Mouse (Mus musculus) spleen, adult 2 months (tissue): ENCODE measurements around the gene Arid3b. TPM values are rescaled to one million over a fixed set of nuclear protein-coding genes. Genes with fewer than 3 reads are reported as not detected.

ENCODE experiments used
- DNase-seq, 2 experiments: peaks; one replicate each; pipeline versions ENCODE4 v3.0.0 to v3.0.0-alpha.2; 2012 to 2021; ENCODE audit warnings: low spot score in 2 of 2, low read depth in 1 of 2
- H3K27ac ChIP-seq: fragments of 200-500 bp; 2 replicates; pipeline ENCODE4 v1.5.1; 2012; ENCODE audit warnings: low read length, inconsistent platforms; ENCODE audit not compliant: insufficient read depth
- H3K27me3 ChIP-seq: fragments of 200-500 bp; 2 replicates; pipeline ENCODE4 v1.6.1; 2012; ENCODE audit warnings: mild to moderate bottlenecking, moderate library complexity, low read length, inconsistent platforms; ENCODE audit not compliant: control insufficient read depth, insufficient read depth
- H3K36me3 ChIP-seq: fragments of 200-500 bp; 2 replicates; pipeline ENCODE4 v1.6.1; 2012; ENCODE audit warnings: mild to moderate bottlenecking, low read length, inconsistent platforms; ENCODE audit not compliant: control insufficient read depth, insufficient read depth
- H3K4me1 ChIP-seq: fragments of 200-500 bp; 2 replicates; pipeline ENCODE4 v1.6.1; 2011; ENCODE audit warnings: inconsistent platforms; ENCODE audit not compliant: control insufficient read depth, insufficient read depth, insufficient read length
- H3K4me3 ChIP-seq: fragments of 200-500 bp; 2 replicates; pipeline ENCODE4 v1.5.1; 2011; ENCODE audit warnings: mild to moderate bottlenecking, inconsistent platforms; ENCODE audit not compliant: insufficient read depth, insufficient read length; ENCODE audit errors: extremely low read depth
- CTCF ChIP-seq: fragments of 200-500 bp; IDR thresholded peaks from 2 replicates; pipeline ENCODE4 v1.5.1; 2011; ENCODE audit warnings: mild to moderate bottlenecking, inconsistent platforms; ENCODE audit not compliant: insufficient read depth, insufficient read length, insufficient replicate concordance; ENCODE audit errors: extremely low read depth
- POLR2A ChIP-seq: fragments of 200-500 bp; IDR thresholded peaks from 2 replicates; pipeline ENCODE4 v1.6.1; 2011; ENCODE audit warnings: low read depth, low read length, inconsistent platforms
- WGBS: fragments of 180-500 bp; shearing (Covaris S2); methylation state at CpG from one replicate; pipeline ENCODE4 v1.1.7; 2018; 5-methylcytosine and 5-hydroxymethylcytosine counted together
- polyA plus RNA-seq: library from polyadenylated mRNA; depleted of rRNA; stranded (reverse); fragments of >200 nt; gene quantifications from 2 replicates; pipeline ENCODE4 v1.2.3, GENCODE M21; 2012

Arid3b gene
- polyA plus RNA-seq, 1 experiment = 35.2 TPM

- no peak overlapping the region for H3K4me3 ChIP-seq
- WGBS = 38% methylated on average over 2 of the region's 2 CpGs
- no peak for DNase-seq
- H3K4me1 ChIP-seq = peaks cover 7% of the 10 kb centered on the region
- peak overlapping the region; percentile 38; the same call in 1 of the 2 replicates for H3K27ac ChIP-seq
- no peak for TF ChIP-seq CTCF
- no peak for TF ChIP-seq POLR2A
- no peaks in the 10 kb centered on the region for H3K36me3 ChIP-seq
- H3K27me3 ChIP-seq = no peaks in the 10 kb centered on the region
Observed at GRCm38 (mm10) chr9:57769539-57770069, 67.0 kb downstream of the Arid3b start.

- Histone ChIP-seq H3K27me3 (no peaks in the 10 kb centered on the region), H3K36me3 (no peaks in the 10 kb centered on the region), H3K4me1 (peaks cover 22% of the 10 kb centered on the region), H3K27ac (no peak overlapping the region), H3K4me3 (no peak overlapping the region)
- WGBS = 93% methylated on average over 4 of the region's 4 CpGs
- DNase-seq = no peak
- no peak for TF ChIP-seq CTCF
- TF ChIP-seq POLR2A = no peak
Observed at GRCm38 (mm10) chr9:57767231-57767630, 69.4 kb downstream of the Arid3b start.

- no peak overlapping the region for H3K4me3 ChIP-seq
- TF ChIP-seq CTCF (no peak), POLR2A (no peak)
- H3K4me1 ChIP-seq = peaks cover 25% of the 10 kb centered on the region
Observed at GRCm38 (mm10) chr9:57766431-57766830, 70.2 kb downstream of the Arid3b start.

GRCm38 (mm10) chr9:57765364-57766351 lies 70.9 kb downstream of the Arid3b start, which contains the start of gene Clk3:
Gene Clk3 (minus strand): TSS chr9:57765860.
- peaks cover 5% of the 10 kb centered on the region for H3K36me3 ChIP-seq
- peak within 1 kb of the TSS; percentile 98 for H3K4me3 ChIP-seq
- TF ChIP-seq CTCF (no peak), POLR2A (no peak)
- peak; percentile 40 to 70 for DNase-seq
- WGBS = under 1% methylated on average over 92 of the region's 93 CpGs
- peak within 1 kb of the TSS; percentile 98 for H3K27ac ChIP-seq
- peaks cover 25% of the 10 kb centered on the region for H3K4me1 ChIP-seq
- no peaks in the 10 kb centered on the region for H3K27me3 ChIP-seq

More at GRCm38 (mm10) chr9:57766431-57766830, 70.2 kb downstream of the Arid3b start:
- 76% methylated on average over 6 of the region's 6 CpGs for WGBS
- no peak for DNase-seq
- H3K27ac ChIP-seq = no peak overlapping the region
- peaks cover under 1% of the 10 kb centered on the region; the same call in 1 of the 2 replicates for H3K36me3 ChIP-seq
- H3K27me3 ChIP-seq = no peaks in the 10 kb centered on the region

- H3K27ac ChIP-seq = peak overlapping the region; percentile 98
- H3K4me1 ChIP-seq = peaks cover 22% of the 10 kb centered on the region
- H3K4me3 ChIP-seq = peak overlapping the region; percentile 98
- H3K36me3 ChIP-seq = peaks cover 12% of the 10 kb centered on the region
- H3K27me3 ChIP-seq = no peaks in the 10 kb centered on the region
- peak; percentile 74 to 96 for DNase-seq
- TF ChIP-seq CTCF (no peak), POLR2A (peak; percentile 86)
- under 1% methylated on average over 45 of the region's 45 CpGs for WGBS
Observed at GRCm38 (mm10) chr9:57764974-57765363, 71.6 kb downstream of the Arid3b start.

GRCm38 (mm10) chr9:57764147-57764973 lies 72.2 kb downstream of the Arid3b start:
- peak in 1 of 2 experiments; percentile 37 for DNase-seq
- under 1% methylated on average over 57 of the region's 57 CpGs for WGBS
- H3K27me3 ChIP-seq = no peaks in the 10 kb centered on the region
- peaks cover 22% of the 10 kb centered on the region for H3K4me1 ChIP-seq
- H3K4me3 ChIP-seq = peak overlapping the region; percentile 98
- peaks cover 17% of the 10 kb centered on the region for H3K36me3 ChIP-seq
- peak overlapping the region; percentile 98 for H3K27ac ChIP-seq
- no peak for TF ChIP-seq POLR2A
- TF ChIP-seq CTCF = no peak
